22 mouse cellular contexts compared by ENCODE assay signal in genomic region chr11:115753485-115753884, GRCm38 (mm10). TPM values are rescaled to one million over a fixed set of nuclear protein-coding genes. Genes with fewer than 3 reads are reported as not detected.
A peak's percentile ranks its signal among the peaks of the same experiment; 100 is the strongest.
DNase-seq lines count a peak whose midpoint lies in the region; ATAC-seq and TF ChIP-seq lines count a peak whose summit lies in the region.
"Had no signal": no experiment of that assay in that cellular context is flagged by ENCODE, and none has a peak within 500 bp of the region (broad histone marks: within the 10 kb centered on the region; RNA-seq: fewer than 3 reads in every experiment).

No protein-coding gene starts in this region.

- H3K36me3 ChIP-seq in hindbrain, embryonic 10.5 days = no peaks in the 10 kb centered on the region
- H3K36me3 ChIP-seq in hindbrain, embryonic 11.5 days (ENCODE audit: control insufficient read depth, insufficient read depth, low read length) = no peaks in the 10 kb centered on the region
- H3K36me3 ChIP-seq in liver, postnatal 0 days (replicated peaks; ENCODE audit: insufficient read depth, low read length) = no peaks in the 10 kb centered on the region
- H3K36me3 ChIP-seq in liver, embryonic 12.5 days = no peaks in the 10 kb centered on the region
- H3K36me3 ChIP-seq in intestine, embryonic 16.5 days (ENCODE audit: control insufficient read depth, insufficient read depth, low read length) = no peaks in the 10 kb centered on the region
- H3K36me3 ChIP-seq in stomach, postnatal 0 days (ENCODE audit: control insufficient read depth, insufficient read depth, low read length) = no peaks in the 10 kb centered on the region
- H3K36me3 ChIP-seq: embryonic facial prominence, embryonic 13.5 days; forebrain, embryonic 12.5 days; G1E; heart, embryonic 10.5 days; heart, embryonic 15.5 days; hindbrain, embryonic 15.5 days had no signal

- H3K4me2 ChIP-seq in hindbrain, embryonic 11.5 days (replicated peaks; ENCODE audit: low read depth, low read length) = no peak overlapping the region
- no peak overlapping the region for H3K4me2 ChIP-seq in liver, postnatal 0 days (ENCODE audit: low read depth, low read length)
- no peak overlapping the region for H3K4me2 ChIP-seq in liver, embryonic 12.5 days
- H3K4me2 ChIP-seq in intestine, embryonic 16.5 days (ENCODE audit: low read depth, low read length) = no peak overlapping the region
- H3K4me2 ChIP-seq in stomach, postnatal 0 days (replicated peaks; ENCODE audit: low read depth) = no peak overlapping the region
- H3K4me2 ChIP-seq: embryonic facial prominence, embryonic 13.5 days; forebrain, embryonic 12.5 days; heart, embryonic 15.5 days; hindbrain, embryonic 15.5 days had no signal

- intact Hi-C loops in left cerebral cortex, postnatal 36 days (cut with DNase I) = no loop called here

- H3K9me3 ChIP-seq in hindbrain, embryonic 10.5 days = peaks cover 4% of the 10 kb centered on the region; the same call in 1 of the 2 replicates
- no peaks in the 10 kb centered on the region for H3K9me3 ChIP-seq in hindbrain, embryonic 11.5 days (ENCODE audit: control insufficient read depth, low read length)
- H3K9me3 ChIP-seq in liver, postnatal 0 days (ENCODE audit: low read length) = no peaks in the 10 kb centered on the region
- no peaks in the 10 kb centered on the region for H3K9me3 ChIP-seq in liver, embryonic 12.5 days (replicated peaks)
- no peaks in the 10 kb centered on the region for H3K9me3 ChIP-seq in intestine, embryonic 16.5 days (ENCODE audit: control insufficient read depth, low read length)
- no peaks in the 10 kb centered on the region for H3K9me3 ChIP-seq in stomach, postnatal 0 days (ENCODE audit: control insufficient read depth, low read length)
- H3K9me3 ChIP-seq: embryonic facial prominence, embryonic 13.5 days; forebrain, embryonic 12.5 days; G1E; heart, embryonic 10.5 days; heart, embryonic 15.5 days; hindbrain, embryonic 15.5 days had no signal

- no peak for TF ChIP-seq CTCF in liver, postnatal 0 days (IDR thresholded peaks at IDR 0.05; ENCODE audit: low read depth)
- TF ChIP-seq CTCF in stomach, postnatal 0 days (IDR thresholded peaks at IDR 0.05; ENCODE audit: low read depth) = no peak

- H3K4me3 ChIP-seq in hindbrain, embryonic 10.5 days = no peak overlapping the region
- no peak overlapping the region for H3K4me3 ChIP-seq in hindbrain, embryonic 11.5 days (ENCODE audit: low read depth, low read length)
- H3K4me3 ChIP-seq in liver, postnatal 0 days (ENCODE audit: low read depth, low read length) = no peak overlapping the region
- H3K4me3 ChIP-seq in liver, embryonic 12.5 days = no peak overlapping the region
- no peak overlapping the region for H3K4me3 ChIP-seq in intestine, embryonic 16.5 days (ENCODE audit: low read length)
- no peak overlapping the region for H3K4me3 ChIP-seq in stomach, postnatal 0 days (ENCODE audit: low read depth, low read length)
- H3K4me3 ChIP-seq: embryonic facial prominence, embryonic 13.5 days; forebrain, embryonic 12.5 days; heart, embryonic 10.5 days; heart, embryonic 15.5 days; hindbrain, embryonic 15.5 days had no signal

- no peaks in the 10 kb centered on the region for H3K27me3 ChIP-seq in hindbrain, embryonic 10.5 days (ENCODE audit: insufficient read depth, poor library complexity, severe bottlenecking)
- H3K27me3 ChIP-seq in hindbrain, embryonic 11.5 days (ENCODE audit: control insufficient read depth, insufficient read depth, low read length) = no peaks in the 10 kb centered on the region
- H3K27me3 ChIP-seq in liver, postnatal 0 days (ENCODE audit: insufficient read depth, low read length) = no peaks in the 10 kb centered on the region
- peaks cover 10% of the 10 kb centered on the region; the same call in 1 of the 2 replicates for H3K27me3 ChIP-seq in liver, embryonic 12.5 days (replicated peaks)
- no peaks in the 10 kb centered on the region for H3K27me3 ChIP-seq in intestine, embryonic 16.5 days (replicated peaks; ENCODE audit: control insufficient read depth, insufficient read depth, low read length)
- no peaks in the 10 kb centered on the region for H3K27me3 ChIP-seq in stomach, postnatal 0 days (ENCODE audit: control insufficient read depth, insufficient read depth, low read length)
- H3K27me3 ChIP-seq: embryonic facial prominence, embryonic 13.5 days; forebrain, embryonic 12.5 days; heart, embryonic 15.5 days; hindbrain, embryonic 15.5 days had no signal

- no peak for DNase-seq in hindbrain, embryonic 10.5 days (ENCODE audit: low spot score)
- DNase-seq in hindbrain, embryonic 11.5 days (ENCODE audit: low spot score) = no peak
- DNase-seq in liver, postnatal 0 days = no peak
- DNase-seq in stomach, postnatal 0 days (ENCODE audit: low spot score) = no peak
- DNase-seq in urinary bladder, postnatal 10 days (ENCODE audit: low spot score) = no peak
- DNase-seq in left cerebral cortex, postnatal 36 days (ENCODE audit: low spot score in 2 of 2) = no peak
- DNase-seq: adrenal gland, adult 8-10 months; cerebellum, adult 18-20 months; cerebellum, adult 9-11 months; cerebellum, postnatal 36 days; forebrain, postnatal 0 days; heart, adult 18-20 months; heart, postnatal 14 days had no signal

- TF ChIP-seq EP300 in liver, postnatal 0 days (IDR thresholded peaks at IDR 0.05; ENCODE audit: low read depth) = no peak; the same call in 1 of the 2 replicates
- no peak for TF ChIP-seq EP300 in stomach, postnatal 0 days (optimal IDR thresholded peaks at IDR 0.05)

- H3K4me1 ChIP-seq in hindbrain, embryonic 10.5 days (replicated peaks) = peaks cover 16% of the 10 kb centered on the region
- H3K4me1 ChIP-seq in hindbrain, embryonic 11.5 days (replicated peaks; ENCODE audit: control insufficient read depth, insufficient read depth, low read length) = no peaks in the 10 kb centered on the region
- no peaks in the 10 kb centered on the region for H3K4me1 ChIP-seq in liver, postnatal 0 days (ENCODE audit: insufficient read depth)
- H3K4me1 ChIP-seq in liver, embryonic 12.5 days = no peaks in the 10 kb centered on the region
- H3K4me1 ChIP-seq in intestine, embryonic 16.5 days (ENCODE audit: control insufficient read depth, insufficient read depth, low read length) = no peaks in the 10 kb centered on the region
- no peaks in the 10 kb centered on the region for H3K4me1 ChIP-seq in stomach, postnatal 0 days (replicated peaks; ENCODE audit: control insufficient read depth, insufficient read depth)
- H3K4me1 ChIP-seq: embryonic facial prominence, embryonic 13.5 days; heart, embryonic 10.5 days; hindbrain, embryonic 15.5 days had no signal

- ATAC-seq in hindbrain, embryonic 11.5 days (ENCODE audit: low FRiP score) = no peak
- ATAC-seq in liver, postnatal 0 days = peak; percentile 99
- ATAC-seq in liver, embryonic 12.5 days = no peak
- peak; percentile 98 for ATAC-seq in intestine, embryonic 16.5 days
- ATAC-seq in stomach, postnatal 0 days (ENCODE audit: low FRiP score, low TSS enrichment) = peak; percentile 67; the same call in 1 of the 2 replicates
- ATAC-seq: forebrain, postnatal 0 days; inflammation-experienced regulatory T-cells, adult 6 months had no signal

- no peak overlapping the region for H3K9ac ChIP-seq in hindbrain, embryonic 11.5 days (ENCODE audit: low read depth, low read length)
- no peak overlapping the region for H3K9ac ChIP-seq in liver, postnatal 0 days (replicated peaks)
- H3K9ac ChIP-seq in liver, embryonic 12.5 days = no peak overlapping the region
- H3K9ac ChIP-seq in intestine, embryonic 16.5 days (ENCODE audit: low read depth, low read length) = no peak overlapping the region
- no peak overlapping the region for H3K9ac ChIP-seq in stomach, postnatal 0 days (ENCODE audit: low read length)
- H3K9ac ChIP-seq: embryonic facial prominence, embryonic 13.5 days; forebrain, embryonic 12.5 days; forebrain, postnatal 0 days; heart, embryonic 15.5 days; hindbrain, embryonic 15.5 days had no signal

- peak overlapping the region; percentile 25 for H3K27ac ChIP-seq in hindbrain, embryonic 10.5 days
- H3K27ac ChIP-seq in hindbrain, embryonic 11.5 days (ENCODE audit: low read depth, low read length) = no peak overlapping the region
- no peak overlapping the region for H3K27ac ChIP-seq in liver, postnatal 0 days (ENCODE audit: low read depth)
- H3K27ac ChIP-seq in liver, embryonic 12.5 days = no peak overlapping the region
- H3K27ac ChIP-seq in intestine, embryonic 16.5 days (ENCODE audit: low read length) = no peak overlapping the region
- no peak overlapping the region for H3K27ac ChIP-seq in stomach, postnatal 0 days (replicated peaks)
- H3K27ac ChIP-seq: embryonic facial prominence, embryonic 13.5 days; forebrain, embryonic 12.5 days; heart, embryonic 10.5 days; heart, embryonic 15.5 days; hindbrain, embryonic 15.5 days had no signal

- WGBS in hindbrain, embryonic 10.5 days = 72% methylated on average over 4 of the region's 4 CpGs
- WGBS in hindbrain, embryonic 11.5 days = 71% methylated on average over 4 of the region's 4 CpGs
- 39% methylated on average over 4 of the region's 4 CpGs for WGBS in liver, postnatal 0 days (ENCODE audit: insufficient replicate concordance)
- WGBS in liver, embryonic 12.5 days (ENCODE audit: insufficient replicate concordance) = 55% methylated on average over 4 of the region's 4 CpGs
- WGBS in intestine, embryonic 16.5 days = 46% methylated on average over 4 of the region's 4 CpGs
- 58% methylated on average over 4 of the region's 4 CpGs for WGBS in stomach, postnatal 0 days

RNA-seq across cellular contexts. Expression of gene Tmem94, which starts 11.7 kb away (rescaled TPM):
- polyA plus RNA-seq in hindbrain, embryonic 10.5 days (2016; fragmentation: Nextera tagmentation; extraction: Ambion mirVana) = 42.0 and 47.4 TPM in 2 replicates
- polyA plus RNA-seq in hindbrain, embryonic 11.5 days (2014; fragmentation: Nextera tagmentation; extraction: Ambion mirVana) = 15.5 and 16.4 TPM in 2 replicates
- polyA plus RNA-seq in liver, postnatal 0 days (2015; fragmentation: Nextera tagmentation; extraction: Ambion mirVana) = 4.1 and 4.2 TPM in 2 replicates
- polyA plus RNA-seq in liver, embryonic 12.5 days (2016; fragmentation: Nextera tagmentation; extraction: Ambion mirVana) = 16.9 and 17.0 TPM in 2 replicates
- 19.7 and 21.1 TPM in 2 replicates for polyA plus RNA-seq in intestine, embryonic 16.5 days (2015; fragmentation: Nextera tagmentation; extraction: Ambion mirVana)
- 8.2 and 10.0 TPM in 2 replicates for polyA plus RNA-seq in stomach, postnatal 0 days (2015; fragmentation: Nextera tagmentation; extraction: Ambion mirVana)
- total RNA-seq in left cerebral cortex, postnatal 36 days (2021) = 10 to 100 TPM; 54.9 to 69.9 TPM

RNA-seq across cellular contexts. Expression of gene Grb2, which starts 45.1 kb away (rescaled TPM):
- polyA plus RNA-seq in hindbrain, embryonic 10.5 days (2016; fragmentation: Nextera tagmentation; extraction: Ambion mirVana) = 92.7 and 119 TPM in 2 replicates
- polyA plus RNA-seq in hindbrain, embryonic 11.5 days (2014; fragmentation: Nextera tagmentation; extraction: Ambion mirVana) = 76.7 and 79.2 TPM in 2 replicates
- 40.4 and 45.6 TPM in 2 replicates for polyA plus RNA-seq in liver, postnatal 0 days (2015; fragmentation: Nextera tagmentation; extraction: Ambion mirVana)
- polyA plus RNA-seq in liver, embryonic 12.5 days (2016; fragmentation: Nextera tagmentation; extraction: Ambion mirVana) = 78.6 and 89.6 TPM in 2 replicates
- polyA plus RNA-seq in intestine, embryonic 16.5 days (2015; fragmentation: Nextera tagmentation; extraction: Ambion mirVana) = 67.1 and 73.1 TPM in 2 replicates
- 54.2 and 58.8 TPM in 2 replicates for polyA plus RNA-seq in stomach, postnatal 0 days (2015; fragmentation: Nextera tagmentation; extraction: Ambion mirVana)
- 100 to 1,000 TPM; 175 to 190 TPM for total RNA-seq in left cerebral cortex, postnatal 36 days (2021)

RNA-seq across cellular contexts. Expression of gene Caskin2, which starts 60.0 kb away (rescaled TPM):
- 19.0 and 21.5 TPM in 2 replicates for polyA plus RNA-seq in hindbrain, embryonic 10.5 days (2016; fragmentation: Nextera tagmentation; extraction: Ambion mirVana)
- polyA plus RNA-seq in hindbrain, embryonic 11.5 days (2014; fragmentation: Nextera tagmentation; extraction: Ambion mirVana) = 12.2 and 12.9 TPM in 2 replicates
- 3.2 and 3.3 TPM in 2 replicates for polyA plus RNA-seq in liver, postnatal 0 days (2015; fragmentation: Nextera tagmentation; extraction: Ambion mirVana)
- 8.3 and 9.2 TPM in 2 replicates for polyA plus RNA-seq in liver, embryonic 12.5 days (2016; fragmentation: Nextera tagmentation; extraction: Ambion mirVana)
- 11.2 and 11.7 TPM in 2 replicates for polyA plus RNA-seq in intestine, embryonic 16.5 days (2015; fragmentation: Nextera tagmentation; extraction: Ambion mirVana)
- polyA plus RNA-seq in stomach, postnatal 0 days (2015; fragmentation: Nextera tagmentation; extraction: Ambion mirVana) = 6.6 and 8.6 TPM in 2 replicates
- 10 to 100 TPM; 19.1 to 19.9 TPM for total RNA-seq in left cerebral cortex, postnatal 36 days (2021)

Comparison
In these comparisons a context has a peak if more than half of its experiments do, and no peak if none do; other contexts are left out.
1. ATAC-seq: peak in liver, postnatal 0 days (single experiment), intestine, embryonic 16.5 days (single experiment) and stomach, postnatal 0 days (single experiment); none in hindbrain, embryonic 11.5 days (single experiment) and liver, embryonic 12.5 days (single experiment).